Mouse (Mus musculus) ES-E14 (cell line): ENCODE measurements around the gene Drg1.
"Not testable (repeated sequence)": the region's sequence is repeated elsewhere in the genome, so short reads cannot be mapped to it uniquely, and the experiment has no call there.

Source experiments
- CHD2 ChIP-seq: IDR thresholded peaks from 2 replicates; pipeline ENCODE4 v1.6.1; 2014; ENCODE audit warnings: mild to moderate bottlenecking, low read depth, low read length, inconsistent platforms
- MAFK ChIP-seq: IDR thresholded peaks from 2 replicates; pipeline ENCODE4 v1.6.1; 2014; ENCODE audit warnings: mild to moderate bottlenecking, low read depth, low read length, inconsistent platforms; ENCODE audit not compliant: insufficient read depth

- TF ChIP-seq CHD2, MAFK: not testable (repeated sequence)
Measured at GRCm38 (mm10) chr11:3161370-3161769, 104.8 kb downstream of the Drg1 start.
